Mouse (Mus musculus): ENCODE measurements around the gene Adra1b.

DNA sequence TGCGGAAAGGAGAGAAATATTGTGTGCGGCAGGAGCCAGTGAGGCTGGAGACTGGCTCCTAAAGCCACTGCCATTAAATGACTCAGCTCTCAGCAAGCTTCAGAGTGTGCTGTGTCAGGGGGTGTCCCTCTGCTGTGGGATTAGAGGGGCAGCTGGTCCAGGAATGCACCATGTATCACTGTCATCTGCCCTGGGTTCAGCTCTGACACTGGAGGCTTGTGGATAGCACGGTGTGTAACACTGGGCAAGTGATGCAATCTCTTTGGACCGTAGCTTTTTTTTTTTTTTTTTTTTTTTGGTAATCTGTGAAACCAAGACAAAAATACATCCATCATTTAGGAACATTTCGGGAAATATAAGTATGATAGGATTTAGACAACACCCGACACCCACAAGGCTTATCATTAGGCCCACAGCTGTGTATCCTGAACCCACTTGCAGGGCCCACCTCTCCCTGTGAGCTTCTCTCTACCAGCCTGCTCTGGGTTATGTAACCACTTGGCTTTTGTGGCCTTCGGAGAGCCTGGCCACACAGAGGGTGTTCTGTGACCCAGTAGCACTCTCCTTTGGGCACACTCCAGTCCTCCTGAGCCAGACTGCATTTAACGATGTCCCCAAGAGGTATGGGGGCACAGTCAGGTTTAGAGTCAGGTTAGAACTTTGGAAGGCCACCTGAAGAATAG, 26.3 kb upstream of the Adra1b start:
- TF ChIP-seq CHD2 (IDR thresholded peaks at IDR 0.05; ENCODE audit: low read depth, low read length): no peak
- TF ChIP-seq ZNF384 (IDR thresholded peaks at IDR 0.05; ENCODE audit: low read depth, low read length): peak; percentile 91

Data from ES-E14 (cell line).